Mouse (Mus musculus): Measurements from ENCODE around the gene Cuta. TPM values are rescaled to one million over a fixed set of nuclear protein-coding genes. Genes with fewer than 3 reads are reported as not detected.
A peak's percentile ranks its signal among the peaks of the same experiment; 100 is the strongest.
"Not testable (repeated sequence)": the region's sequence is repeated elsewhere in the genome, so short reads cannot be mapped to it uniquely, and the experiment has no call there.

Gene Cuta
- polyA plus RNA-seq, 1 experiment from 2014 or later, result 141 TPM

- H3K4me2 ChIP-seq, result peak within 1 kb of the TSS; percentile 69
- peak within 1 kb of the TSS; percentile 60 for H3K4me3 ChIP-seq (replicated peaks)
- H3K27ac ChIP-seq (replicated peaks), result peak within 1 kb of the TSS; percentile 92
- peak; percentile 87 for ATAC-seq (ENCODE audit: low FRiP score)
- H3K27me3 ChIP-seq (replicated peaks), result no peaks in the 10 kb centered on the region
- under 1% methylated on average over 42 of the region's 43 CpGs for WGBS
- no peaks in the 10 kb centered on the region for H3K9me3 ChIP-seq (replicated peaks)
- H3K4me1 ChIP-seq, result peaks cover 37% of the 10 kb centered on the region
- peaks cover 25% of the 10 kb centered on the region for H3K36me3 ChIP-seq
- peak within 1 kb of the TSS; percentile 84 for H3K9ac ChIP-seq (replicated peaks)
Measured at GRCm38 (mm10) chr17:26932839-26933398, 6.5 kb downstream of the Cuta start, which contains the start of gene Phf1. Gene Phf1, plus strand, starts transcription at chr17:26933052.

GRCm38 (mm10) chr17:26931795-26932194 is 7.6 kb downstream of the Cuta start:
- H3K27me3 ChIP-seq (replicated peaks); H3K4me3 ChIP-seq (replicated peaks); H3K9ac ChIP-seq (replicated peaks); H3K4me2 ChIP-seq; H3K9me3 ChIP-seq (replicated peaks); ATAC-seq (ENCODE audit: low FRiP score): not testable (repeated sequence)
- peaks cover 21% of the 10 kb centered on the region for H3K36me3 ChIP-seq
- WGBS, result 66% methylated on average over 7 of the region's 7 CpGs
- H3K27ac ChIP-seq (replicated peaks), result peak overlapping the region; percentile 92; the same call in 1 of the 2 replicates
- peaks cover 29% of the 10 kb centered on the region for H3K4me1 ChIP-seq

GRCm38 (mm10) chr17:26925414-26925813 is 14.0 kb downstream of the Cuta start:
- H3K4me2 ChIP-seq; H3K36me3 ChIP-seq; H3K4me3 ChIP-seq (replicated peaks); ATAC-seq (ENCODE audit: low FRiP score); H3K9ac ChIP-seq (replicated peaks); H3K27ac ChIP-seq (replicated peaks); H3K27me3 ChIP-seq (replicated peaks); H3K4me1 ChIP-seq; H3K9me3 ChIP-seq (replicated peaks): not testable (repeated sequence)
- 97% methylated on average over 9 of the region's 9 CpGs for WGBS

GRCm38 (mm10) chr17:26922368-26922767 is 17.0 kb downstream of the Cuta start:
- WGBS, result 96% methylated on average over 5 of the region's 6 CpGs
- H3K4me1 ChIP-seq; H3K4me2 ChIP-seq; H3K36me3 ChIP-seq; ATAC-seq (ENCODE audit: low FRiP score); H3K9me3 ChIP-seq (replicated peaks); H3K4me3 ChIP-seq (replicated peaks); H3K9ac ChIP-seq (replicated peaks); H3K27ac ChIP-seq (replicated peaks); H3K27me3 ChIP-seq (replicated peaks): not testable (repeated sequence)

- not testable (repeated sequence) for H3K4me2 ChIP-seq; H3K4me1 ChIP-seq; ATAC-seq (ENCODE audit: low FRiP score); H3K27me3 ChIP-seq (replicated peaks); H3K4me3 ChIP-seq (replicated peaks); H3K27ac ChIP-seq (replicated peaks); H3K9me3 ChIP-seq (replicated peaks); H3K9ac ChIP-seq (replicated peaks); H3K36me3 ChIP-seq
- WGBS, result 92% methylated on average over 2 of the region's 2 CpGs
Measured at GRCm38 (mm10) chr17:26919516-26919915, 19.9 kb downstream of the Cuta start.

- WGBS, result 82% methylated on average over 2 of the region's 2 CpGs
- H3K27me3 ChIP-seq (replicated peaks), result no peaks in the 10 kb centered on the region
- H3K27ac ChIP-seq (replicated peaks), result no peak overlapping the region
- H3K36me3 ChIP-seq, result no peaks in the 10 kb centered on the region
- no peak overlapping the region for H3K9ac ChIP-seq (replicated peaks)
- H3K9me3 ChIP-seq (replicated peaks), result no peaks in the 10 kb centered on the region
- H3K4me3 ChIP-seq (replicated peaks), result no peak overlapping the region
- peaks cover 9% of the 10 kb centered on the region for H3K4me1 ChIP-seq
- peak overlapping the region; percentile 23; the same call in 1 of the 2 replicates for H3K4me2 ChIP-seq
- no peak for ATAC-seq (ENCODE audit: low FRiP score)
Measured at GRCm38 (mm10) chr17:26918343-26918742, 21.0 kb downstream of the Cuta start.

GRCm38 (mm10) chr17:26917560-26917959 is 21.8 kb downstream of the Cuta start:
- Histone ChIP-seq H3K4me3 (replicated peaks) (peak overlapping the region; percentile 60), H3K4me2 (peak overlapping the region; percentile 84), H3K9ac (replicated peaks) (peak overlapping the region; percentile 33)
- H3K27me3 ChIP-seq (replicated peaks); H3K9me3 ChIP-seq (replicated peaks); H3K27ac ChIP-seq (replicated peaks); H3K36me3 ChIP-seq; H3K4me1 ChIP-seq; ATAC-seq (ENCODE audit: low FRiP score): not testable (repeated sequence)
- 2% methylated on average over 12 of the region's 12 CpGs for WGBS

- Histone ChIP-seq H3K27ac (replicated peaks) (peak within 1 kb of the TSS; percentile 34; the same call in 1 of the 2 replicates), H3K27me3 (replicated peaks) (no peaks in the 10 kb centered on the region), H3K9ac (replicated peaks) (peak within 1 kb of the TSS; percentile 33), H3K36me3 (no peaks in the 10 kb centered on the region), H3K4me2 (peak within 1 kb of the TSS; percentile 84), H3K4me3 (replicated peaks) (peak within 1 kb of the TSS; percentile 60), H3K4me1 (peaks cover 9% of the 10 kb centered on the region), H3K9me3 (replicated peaks) (no peaks in the 10 kb centered on the region)
- under 1% methylated on average over 64 of the region's 72 CpGs for WGBS
- peak; percentile 98 for ATAC-seq (ENCODE audit: low FRiP score)
Measured at GRCm38 (mm10) chr17:26916711-26917482, 22.5 kb downstream of the Cuta start, which contains the start of gene Kifc5b. Gene Kifc5b, plus strand, starts transcription at chr17:26917091.

- Histone ChIP-seq H3K27ac (replicated peaks) (no peak overlapping the region), H3K4me2 (no peak overlapping the region), H3K4me3 (replicated peaks) (no peak overlapping the region), H3K4me1 (peaks cover 9% of the 10 kb centered on the region), H3K9ac (replicated peaks) (no peak overlapping the region), H3K9me3 (replicated peaks) (no peaks in the 10 kb centered on the region), H3K27me3 (replicated peaks) (no peaks in the 10 kb centered on the region), H3K36me3 (no peaks in the 10 kb centered on the region)
- WGBS, result 37% methylated on average over 1 of the region's 1 CpGs
- ATAC-seq (ENCODE audit: low FRiP score), result no peak
Measured at GRCm38 (mm10) chr17:26915248-26915647, 24.1 kb downstream of the Cuta start.

GRCm38 (mm10) chr17:26907506-26907905 is 31.9 kb downstream of the Cuta start:
- not testable (repeated sequence) for H3K4me3 ChIP-seq (replicated peaks); H3K27me3 ChIP-seq (replicated peaks); H3K4me1 ChIP-seq; H3K27ac ChIP-seq (replicated peaks); H3K9me3 ChIP-seq (replicated peaks); H3K36me3 ChIP-seq; H3K4me2 ChIP-seq; H3K9ac ChIP-seq (replicated peaks); ATAC-seq (ENCODE audit: low FRiP score)
- 82% methylated on average over 15 of the region's 15 CpGs for WGBS

- Histone ChIP-seq H3K4me2 (no peak overlapping the region), H3K9me3 (replicated peaks) (no peaks in the 10 kb centered on the region), H3K27ac (replicated peaks) (no peak overlapping the region), H3K4me1 (no peaks in the 10 kb centered on the region), H3K4me3 (replicated peaks) (no peak overlapping the region), H3K27me3 (replicated peaks) (no peaks in the 10 kb centered on the region), H3K9ac (replicated peaks) (no peak overlapping the region), H3K36me3 (no peaks in the 10 kb centered on the region)
- no peak for ATAC-seq (ENCODE audit: low FRiP score)
- 63% methylated on average over 5 of the region's 5 CpGs for WGBS
Measured at GRCm38 (mm10) chr17:26904320-26904719, 35.0 kb downstream of the Cuta start.

GRCm38 (mm10) chr17:26900916-26901315 is 38.5 kb downstream of the Cuta start:
- Histone ChIP-seq H3K36me3 (no peaks in the 10 kb centered on the region), H3K4me2 (no peak overlapping the region), H3K9me3 (replicated peaks) (no peaks in the 10 kb centered on the region), H3K9ac (replicated peaks) (no peak overlapping the region), H3K4me1 (no peaks in the 10 kb centered on the region), H3K27me3 (replicated peaks) (peaks cover 4% of the 10 kb centered on the region; the same call in 1 of the 2 replicates), H3K27ac (replicated peaks) (no peak overlapping the region), H3K4me3 (replicated peaks) (no peak overlapping the region)
- no peak for ATAC-seq (ENCODE audit: low FRiP score)
- 85% methylated on average over 6 of the region's 6 CpGs for WGBS
